Mouse (Mus musculus): ENCODE data around the gene Emilin2.

DNA sequence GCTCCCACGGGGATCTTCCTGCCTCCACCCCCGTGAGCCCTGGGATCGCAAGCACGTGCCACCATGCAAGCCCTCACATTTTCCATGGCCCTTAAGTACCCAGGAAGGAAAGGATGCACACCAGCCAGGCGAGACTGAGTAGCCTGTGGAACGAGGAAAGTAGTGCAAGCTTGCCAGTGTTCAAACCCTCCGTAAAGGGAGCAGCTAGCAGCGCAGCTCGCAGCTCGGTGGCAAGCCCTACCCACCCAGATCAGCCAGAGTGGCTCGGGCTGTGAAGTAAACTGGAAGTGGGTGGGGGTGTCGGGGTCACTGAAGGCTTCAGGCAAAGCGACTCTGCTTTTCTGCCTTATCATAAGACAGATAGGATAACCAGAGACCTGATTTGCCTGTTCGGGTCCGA is 20.5 kb upstream of the Emilin2 start:
- TF ChIP-seq CTCF (IDR thresholded peaks at IDR 0.05; ENCODE audit: low read depth) (no peak), EP300 (IDR thresholded peaks at IDR 0.05; ENCODE audit: low read depth) (no peak)

Measured in liver, postnatal 0 days (tissue).